In the genomic region with DNA sequence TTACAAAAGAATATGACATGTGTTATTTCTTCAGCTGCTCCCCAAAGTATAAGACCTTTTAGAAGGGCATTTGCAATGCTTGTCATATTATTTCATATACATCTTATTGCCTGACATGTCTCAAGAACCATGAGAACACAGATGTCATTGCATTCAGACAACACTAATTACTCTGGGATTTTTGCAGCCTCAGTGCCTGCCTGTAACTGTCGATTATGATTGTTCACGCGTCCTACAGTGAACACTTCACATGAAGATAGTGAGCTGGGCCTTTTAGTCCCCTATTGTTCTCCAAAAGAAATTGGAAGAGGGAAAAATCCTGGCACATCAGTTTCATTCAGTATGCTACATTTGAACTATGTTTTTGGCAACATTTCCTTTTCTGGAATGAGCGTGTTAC, we compare ENCODE assay signal across 26 mouse cellular contexts. TPM values are rescaled to one million over a fixed set of nuclear protein-coding genes. Genes with fewer than 3 reads are reported as not detected.
A peak's percentile ranks its signal among the peaks of the same experiment; 100 is the strongest.
DNase-seq lines count a peak whose midpoint lies in the region; ATAC-seq and TF ChIP-seq lines count a peak whose summit lies in the region.
"Had no signal": no experiment of that assay in that cellular context is flagged by ENCODE, and none has a peak within 500 bp of the region (broad histone marks: within the 10 kb centered on the region; RNA-seq: fewer than 3 reads in every experiment).

No protein-coding gene starts in this region.

- H3K27me3 ChIP-seq in hindbrain, embryonic 12.5 days = no peaks in the 10 kb centered on the region
- no peaks in the 10 kb centered on the region for H3K27me3 ChIP-seq in hindbrain, postnatal 0 days (ENCODE audit: insufficient read depth, low read length)
- peaks cover 83% of the 10 kb centered on the region for H3K27me3 ChIP-seq in midbrain, embryonic 10.5 days (ENCODE audit: low read depth, poor library complexity, severe bottlenecking)
- no peaks in the 10 kb centered on the region; the same call in 1 of the 2 replicates for H3K27me3 ChIP-seq in midbrain, embryonic 16.5 days (ENCODE audit: control insufficient read depth, insufficient read depth, low read depth, low read length)
- H3K27me3 ChIP-seq in thymus, adult 2 months (ENCODE audit: control insufficient read depth, insufficient read depth, low read length) = no peaks in the 10 kb centered on the region
- H3K27me3 ChIP-seq in limb, embryonic 10.5 days (ENCODE audit: low read depth, poor library complexity, severe bottlenecking) = no peaks in the 10 kb centered on the region
- H3K27me3 ChIP-seq: embryonic facial prominence, embryonic 12.5 days; limb, embryonic 15.5 days; liver, embryonic 15.5 days; stomach, embryonic 15.5 days had no signal

- peaks cover 3% of the 10 kb centered on the region for H3K4me1 ChIP-seq in hindbrain, embryonic 12.5 days
- H3K4me1 ChIP-seq in hindbrain, postnatal 0 days (ENCODE audit: insufficient read depth, low read length) = no peaks in the 10 kb centered on the region
- H3K4me1 ChIP-seq in midbrain, embryonic 10.5 days = peaks cover 54% of the 10 kb centered on the region
- H3K4me1 ChIP-seq in midbrain, embryonic 16.5 days (ENCODE audit: control insufficient read depth, insufficient read depth, low read length) = peaks cover 6% of the 10 kb centered on the region; the same call in 1 of the 2 replicates
- no peaks in the 10 kb centered on the region for H3K4me1 ChIP-seq in thymus, adult 2 months (replicated peaks; ENCODE audit: control insufficient read depth, insufficient read depth, low read length)
- peaks cover 11% of the 10 kb centered on the region for H3K4me1 ChIP-seq in limb, embryonic 10.5 days
- H3K4me1 ChIP-seq: embryonic facial prominence, embryonic 12.5 days; limb, embryonic 15.5 days; stomach, embryonic 15.5 days had no signal

- no peaks in the 10 kb centered on the region for H3K9me3 ChIP-seq in hindbrain, embryonic 12.5 days (replicated peaks)
- H3K9me3 ChIP-seq in hindbrain, postnatal 0 days (ENCODE audit: low read length) = no peaks in the 10 kb centered on the region
- no peaks in the 10 kb centered on the region for H3K9me3 ChIP-seq in midbrain, embryonic 10.5 days (replicated peaks)
- H3K9me3 ChIP-seq in midbrain, embryonic 16.5 days (replicated peaks; ENCODE audit: control insufficient read depth, low read length, poor library complexity, severe bottlenecking) = no peaks in the 10 kb centered on the region
- H3K9me3 ChIP-seq in limb, embryonic 10.5 days (replicated peaks) = no peaks in the 10 kb centered on the region
- H3K9me3 ChIP-seq: embryonic facial prominence, embryonic 12.5 days; forebrain, embryonic 12.5 days; limb, embryonic 15.5 days; liver, embryonic 15.5 days; stomach, embryonic 15.5 days had no signal

- WGBS in hindbrain, embryonic 12.5 days = 72% methylated on average over 4 of the region's 4 CpGs
- 40% methylated on average over 4 of the region's 4 CpGs for WGBS in hindbrain, postnatal 0 days
- WGBS in midbrain, embryonic 10.5 days = 75% methylated on average over 4 of the region's 4 CpGs
- WGBS in midbrain, embryonic 16.5 days = 35% methylated on average over 4 of the region's 4 CpGs
- WGBS in thymus, adult 2 months = 98% methylated on average over 4 of the region's 4 CpGs
- WGBS in limb, embryonic 10.5 days = 95% methylated on average over 4 of the region's 4 CpGs

- no peak for TF ChIP-seq CTCF in hindbrain, postnatal 0 days (IDR thresholded peaks at IDR 0.05; ENCODE audit: low read depth)
- TF ChIP-seq CTCF in thymus, adult 2 months (IDR thresholded peaks at IDR 0.05; ENCODE audit: borderline replicate concordance, control insufficient read depth, extremely low read depth, insufficient read depth, low read length, poor library complexity) = no peak

- H3K4me2 ChIP-seq in hindbrain, embryonic 12.5 days (replicated peaks) = no peak overlapping the region
- no peak overlapping the region for H3K4me2 ChIP-seq in hindbrain, postnatal 0 days (ENCODE audit: low read depth, low read length)
- no peak overlapping the region for H3K4me2 ChIP-seq in midbrain, embryonic 16.5 days (ENCODE audit: low read length)
- H3K4me2 ChIP-seq: embryonic facial prominence, embryonic 12.5 days; forebrain, embryonic 12.5 days; limb, embryonic 15.5 days; liver, embryonic 15.5 days; stomach, embryonic 15.5 days had no signal

- H3K27ac ChIP-seq in hindbrain, embryonic 12.5 days = peak overlapping the region; percentile 73
- no peak overlapping the region for H3K27ac ChIP-seq in hindbrain, postnatal 0 days
- 0 out of 2 replicates have a peak overlapping the region, but pooled peaks have one; percentile 42 for H3K27ac ChIP-seq in midbrain, embryonic 10.5 days (replicated peaks)
- H3K27ac ChIP-seq in midbrain, embryonic 16.5 days (ENCODE audit: low read length) = peak overlapping the region; percentile 47
- no peak overlapping the region for H3K27ac ChIP-seq in thymus, adult 2 months (ENCODE audit: control insufficient read depth, insufficient read depth, low read length)
- no peak overlapping the region for H3K27ac ChIP-seq in limb, embryonic 10.5 days
- H3K27ac ChIP-seq: embryonic facial prominence, embryonic 12.5 days; forebrain, embryonic 12.5 days; heart, adult 2 months; left cerebral cortex, adult 2 months; limb, embryonic 15.5 days; liver, embryonic 15.5 days; stomach, embryonic 15.5 days had no signal

- no peak for DNase-seq in hindbrain, postnatal 0 days (ENCODE audit: low spot score)
- no peak for DNase-seq in midbrain, embryonic 10.5 days (ENCODE audit: low spot score)
- no peak for DNase-seq in thymus, adult 2 months
- DNase-seq in right cerebral cortex, postnatal 4 days = no peak
- no peak for DNase-seq in limb, embryonic 10.5 days (ENCODE audit: low spot score)
- DNase-seq: adrenal gland, postnatal 36 days; cerebellum, adult 11-12 months; cerebellum, postnatal 14 days; gastrocnemius, postnatal 36 days; heart, adult 2 months; kidney, adult 18-20 months; lung, postnatal 4 days; right cerebral cortex, adult 18-20 months had no signal

- no peak for ATAC-seq in hindbrain, embryonic 12.5 days (ENCODE audit: low FRiP score)
- no peak for ATAC-seq in hindbrain, postnatal 0 days
- ATAC-seq in midbrain, embryonic 16.5 days = no peak
- ATAC-seq: CD4-positive, CD25-positive, alpha-beta regulatory T cell, adult 4 months; inflammation-experienced regulatory T-cells, adult 6 months had no signal

- no peak for TF ChIP-seq POLR2A in thymus, adult 2 months (IDR thresholded peaks at IDR 0.05; ENCODE audit: control insufficient read depth, extremely low read depth, insufficient read depth, low read length, poor library complexity)

- no peak overlapping the region for H3K4me3 ChIP-seq in hindbrain, embryonic 12.5 days
- no peak overlapping the region for H3K4me3 ChIP-seq in hindbrain, postnatal 0 days (ENCODE audit: low read length)
- H3K4me3 ChIP-seq in midbrain, embryonic 10.5 days = no peak overlapping the region
- H3K4me3 ChIP-seq in midbrain, embryonic 16.5 days (ENCODE audit: low read depth, low read length) = no peak overlapping the region
- no peak overlapping the region for H3K4me3 ChIP-seq in thymus, adult 2 months (ENCODE audit: control insufficient read depth, insufficient read depth, low read length)
- no peak overlapping the region for H3K4me3 ChIP-seq in limb, embryonic 10.5 days
- H3K4me3 ChIP-seq: embryonic facial prominence, embryonic 12.5 days; erythroblast, embryonic 14.5 days; forebrain, embryonic 12.5 days; heart, adult 2 months; left cerebral cortex, adult 2 months; limb, embryonic 15.5 days; liver, embryonic 15.5 days; stomach, embryonic 15.5 days had no signal

- no peak overlapping the region for H3K9ac ChIP-seq in hindbrain, embryonic 12.5 days
- no peak overlapping the region for H3K9ac ChIP-seq in hindbrain, postnatal 0 days (replicated peaks; ENCODE audit: low read length)
- H3K9ac ChIP-seq in midbrain, embryonic 16.5 days (ENCODE audit: low read depth, low read length) = no peak overlapping the region
- H3K9ac ChIP-seq: embryonic facial prominence, embryonic 12.5 days; forebrain, embryonic 12.5 days; limb, embryonic 15.5 days; liver, embryonic 15.5 days; stomach, embryonic 15.5 days had no signal

- H3K36me3 ChIP-seq in hindbrain, embryonic 12.5 days = no peaks in the 10 kb centered on the region
- H3K36me3 ChIP-seq in hindbrain, postnatal 0 days (ENCODE audit: insufficient read depth, low read length) = no peaks in the 10 kb centered on the region
- no peaks in the 10 kb centered on the region for H3K36me3 ChIP-seq in midbrain, embryonic 10.5 days
- H3K36me3 ChIP-seq in midbrain, embryonic 16.5 days (ENCODE audit: control insufficient read depth, insufficient read depth, low read length) = no peaks in the 10 kb centered on the region
- no peaks in the 10 kb centered on the region for H3K36me3 ChIP-seq in thymus, adult 2 months (ENCODE audit: control insufficient read depth, insufficient read depth, low read length)
- no peaks in the 10 kb centered on the region for H3K36me3 ChIP-seq in limb, embryonic 10.5 days
- H3K36me3 ChIP-seq: embryonic facial prominence, embryonic 12.5 days; forebrain, embryonic 12.5 days; limb, embryonic 15.5 days; liver, embryonic 15.5 days; stomach, embryonic 15.5 days had no signal

RNA-seq across cellular contexts. Expression of gene Mab21l2, which starts 11.2 kb away (rescaled TPM):
- polyA plus RNA-seq in hindbrain, embryonic 12.5 days (2016; fragmentation: Nextera tagmentation; extraction: Ambion mirVana) = 222 and 302 TPM in 2 replicates
- 92.9 and 93.4 TPM in 2 replicates for total RNA-seq in hindbrain, postnatal 0 days (2014; rRNA removed)
- polyA plus RNA-seq in hindbrain, postnatal 0 days (2015; fragmentation: Nextera tagmentation; extraction: Ambion mirVana) = 98.1 and 112 TPM in 2 replicates
- polyA plus RNA-seq in midbrain, embryonic 10.5 days (2016; fragmentation: Nextera tagmentation; extraction: Ambion mirVana) = 82.0 and 99.0 TPM in 2 replicates
- polyA plus RNA-seq in midbrain, embryonic 16.5 days (2015; fragmentation: Nextera tagmentation; extraction: Ambion mirVana) = 53.9 and 67.8 TPM in 2 replicates
- 0.14 and 0.16 TPM in 2 replicates for polyA plus RNA-seq in thymus, adult 2 months (2012; rRNA removed)
- polyA plus RNA-seq in limb, embryonic 10.5 days (2016; fragmentation: Nextera tagmentation; extraction: Ambion mirVana) = 104 and 235 TPM in 2 replicates
- total RNA-seq: layer of hippocampus, postnatal 10 days; left cerebral cortex, postnatal 36 days had no signal
- polyA plus RNA-seq: erythroblast, embryonic 14.5 days had no signal

Comparison
In these comparisons a context has a peak if more than half of its experiments do, and no peak if none do; other contexts are left out.
1. H3K27ac ChIP-seq: peak in hindbrain, embryonic 12.5 days (single experiment), midbrain, embryonic 10.5 days (single experiment) and midbrain, embryonic 16.5 days (single experiment); none in hindbrain, postnatal 0 days (single experiment), thymus, adult 2 months (single experiment) and limb, embryonic 10.5 days (single experiment).
2. RNA of gene Mab21l2, which starts 11.2 kb away (polyA plus RNA-seq): 104 to 235 TPM in limb, embryonic 10.5 days, 222 to 302 TPM in hindbrain, embryonic 12.5 days, 98.1 to 112 TPM in hindbrain, postnatal 0 days, 82.0 to 99.0 TPM in midbrain, embryonic 10.5 days and 53.9 to 67.8 TPM in midbrain, embryonic 16.5 days; 0.14 to 0.16 TPM in thymus, adult 2 months; every median in the first group is over 10 times any median in the second.